Mouse (Mus musculus): Measurements from ENCODE around the gene Pank4.
A peak's percentile ranks its signal among the peaks of the same experiment; 100 is the strongest.

The Pank4 gene

DNA sequence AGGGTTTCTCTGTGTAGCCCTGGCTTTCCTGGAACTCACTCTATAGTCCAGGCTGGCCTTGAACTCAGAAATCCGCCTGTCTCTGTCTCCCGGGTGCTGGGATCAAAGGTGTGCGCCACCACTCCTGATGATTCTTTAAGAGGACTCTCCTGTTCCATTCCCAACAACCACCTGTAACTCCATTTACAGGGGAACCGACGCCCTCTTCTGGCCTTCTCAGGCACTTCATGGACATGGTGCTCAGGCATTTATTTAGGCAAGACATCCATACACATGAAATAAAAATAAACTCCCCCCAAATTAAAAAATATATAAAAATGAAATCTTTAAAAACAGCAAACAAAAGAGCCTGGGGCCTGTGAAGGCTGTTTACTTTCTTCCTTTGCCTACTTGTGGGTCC, 3.2 kb downstream of the Pank4 start:
- DNase-seq (ENCODE audit: low spot score), result no peak

DNA sequence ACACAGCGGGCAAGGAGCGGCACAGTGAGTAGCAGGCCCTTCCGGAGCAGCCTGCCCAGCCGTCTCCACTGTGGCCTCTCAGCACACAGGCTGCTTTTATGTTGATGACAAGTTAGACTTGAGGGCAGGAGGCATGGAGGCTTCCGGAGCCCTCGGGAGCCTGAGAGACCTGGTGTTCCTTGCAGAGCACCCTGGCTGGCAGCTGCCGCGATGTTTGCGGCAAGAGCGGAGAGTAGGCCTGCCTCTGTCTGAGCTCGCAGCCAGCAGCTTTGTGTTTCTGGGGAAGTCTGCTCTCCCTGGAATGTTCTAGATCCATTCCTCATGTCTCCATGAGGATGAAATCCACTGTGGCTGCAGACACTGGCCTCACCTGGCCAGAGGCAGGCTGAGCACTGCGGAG, 8.6 kb downstream of the Pank4 start:
- no peak for DNase-seq (ENCODE audit: low spot score)

DNA sequence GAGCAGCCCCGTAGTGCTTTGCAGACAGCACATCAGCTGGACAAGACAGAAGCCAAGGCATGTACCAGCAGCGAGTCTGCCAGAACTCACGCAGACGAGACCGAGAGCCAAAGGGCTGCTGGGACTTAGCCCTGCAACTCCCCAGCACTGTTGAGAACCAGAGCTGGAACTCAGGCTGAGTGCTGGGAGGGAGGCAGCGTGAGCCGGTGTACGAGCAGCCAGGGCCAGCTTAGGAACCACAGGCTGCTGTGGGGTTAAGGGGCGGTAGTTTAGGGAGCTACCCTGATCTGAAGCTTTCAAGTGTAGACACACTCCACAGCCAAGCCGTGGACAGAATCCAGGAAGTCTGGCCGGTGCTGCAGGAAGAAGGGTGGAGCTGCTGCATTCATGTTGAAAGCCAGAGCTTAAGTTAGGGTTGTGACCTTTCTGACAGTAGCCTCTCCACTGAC, 10.3 kb downstream of the Pank4 start:
- DNase-seq (ENCODE audit: low spot score), result no peak

DNA sequence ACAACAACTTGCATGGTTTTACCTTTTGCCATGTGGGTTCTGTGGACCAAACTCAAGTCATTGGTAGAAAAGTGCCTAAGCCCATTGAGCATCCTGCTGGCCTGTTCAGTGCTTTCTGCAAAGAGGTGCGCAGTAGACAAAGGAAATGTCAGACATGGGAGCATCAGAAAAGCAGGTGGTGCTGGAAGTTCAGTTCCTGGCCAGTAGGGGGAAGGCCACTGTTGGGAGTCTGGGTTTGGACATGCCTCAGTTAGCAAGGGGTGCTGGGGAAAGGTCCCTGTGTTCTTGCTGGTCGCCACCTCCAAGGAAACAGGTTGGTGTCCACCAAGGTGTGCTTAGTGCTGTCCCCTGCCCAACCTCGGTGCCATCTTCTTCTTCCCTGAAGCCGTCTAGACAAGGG, 16.2 kb downstream of the Pank4 start:
- no peak for DNase-seq (ENCODE audit: low spot score)

DNA sequence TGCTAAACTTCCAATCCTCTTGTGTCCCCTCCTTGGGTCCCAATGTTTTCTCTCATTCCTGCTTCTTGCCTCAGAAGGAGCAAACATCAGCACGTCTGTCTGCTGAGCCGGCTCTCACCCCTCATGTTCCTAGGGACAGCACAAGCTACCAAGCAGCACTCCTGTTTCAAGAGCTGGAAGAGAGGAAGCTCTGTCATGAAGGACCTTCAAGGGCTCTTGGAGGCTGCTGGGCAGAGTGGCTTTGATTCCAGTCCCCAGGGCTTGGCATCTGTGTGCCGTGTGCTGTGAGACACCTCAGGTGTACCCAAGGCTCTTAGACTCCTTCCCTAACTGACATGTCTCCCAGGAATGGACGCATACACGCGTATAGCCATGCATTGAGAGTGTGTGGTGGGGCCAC, 17.2 kb downstream of the Pank4 start:
- no peak for DNase-seq (ENCODE audit: low spot score)

DNA sequence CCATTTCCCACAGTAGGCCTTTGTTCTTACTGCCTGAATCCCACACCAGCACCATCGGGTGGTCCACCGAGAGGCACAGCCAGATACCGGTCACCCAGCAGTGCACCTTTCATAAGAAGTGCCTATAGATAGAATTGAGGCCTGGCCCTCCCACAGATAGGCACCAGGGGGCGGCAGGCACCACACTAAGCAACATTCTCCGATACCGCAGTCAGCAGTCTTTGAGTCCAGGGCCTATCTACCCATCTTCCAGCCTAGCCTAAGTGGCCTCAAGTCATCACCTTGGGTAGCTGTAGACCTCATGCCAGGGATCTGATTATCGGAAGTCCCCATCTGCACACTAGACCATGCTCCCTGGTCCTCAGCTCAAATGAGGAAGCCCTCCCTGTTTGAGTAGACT, 17.6 kb downstream of the Pank4 start:
- no peak for DNase-seq (ENCODE audit: low spot score)

DNA sequence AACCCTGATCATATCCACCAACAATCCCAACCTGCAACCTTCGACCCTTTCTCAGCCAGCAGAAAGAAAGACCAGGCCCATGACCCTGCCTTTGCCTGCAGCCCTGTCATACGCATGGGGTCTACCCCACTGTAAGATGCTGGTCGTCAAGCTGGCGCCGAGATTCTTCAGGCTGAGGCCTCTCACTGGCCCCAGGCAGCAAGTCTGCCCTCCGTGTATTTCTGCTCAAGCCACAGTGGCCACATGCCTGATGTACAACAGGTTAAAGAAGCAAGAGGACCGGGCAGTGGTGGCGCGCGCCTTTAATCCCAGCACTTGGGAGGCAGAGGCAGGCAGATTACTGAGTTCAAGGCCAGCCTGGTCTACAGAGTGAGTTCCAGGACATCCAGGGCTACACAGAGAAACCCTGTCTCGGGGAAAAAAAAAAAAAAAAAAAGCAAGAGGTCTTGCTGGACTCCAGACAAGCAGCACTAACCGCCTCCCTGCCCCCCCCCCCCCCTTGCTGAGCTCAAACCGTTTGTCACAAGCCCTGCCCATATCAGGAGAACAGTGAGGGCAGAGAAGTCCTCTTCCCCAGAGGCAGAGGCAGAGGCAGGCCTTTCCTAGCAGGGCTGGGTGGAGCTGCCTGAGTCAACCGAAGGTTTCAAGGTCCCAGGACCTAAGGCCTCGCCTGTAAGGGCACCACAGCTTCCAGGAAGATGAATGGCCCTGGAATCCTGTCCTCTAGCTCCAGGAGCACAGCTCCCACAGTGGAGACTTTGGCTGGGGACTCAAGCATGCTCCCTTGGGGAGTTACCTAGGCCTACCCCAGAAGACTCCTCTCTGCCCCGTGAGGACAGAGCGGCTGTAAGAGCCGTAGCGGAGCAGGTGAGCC, 18.6 kb downstream of the Pank4 start:
- DNase-seq (ENCODE audit: low spot score), result no peak

DNA sequence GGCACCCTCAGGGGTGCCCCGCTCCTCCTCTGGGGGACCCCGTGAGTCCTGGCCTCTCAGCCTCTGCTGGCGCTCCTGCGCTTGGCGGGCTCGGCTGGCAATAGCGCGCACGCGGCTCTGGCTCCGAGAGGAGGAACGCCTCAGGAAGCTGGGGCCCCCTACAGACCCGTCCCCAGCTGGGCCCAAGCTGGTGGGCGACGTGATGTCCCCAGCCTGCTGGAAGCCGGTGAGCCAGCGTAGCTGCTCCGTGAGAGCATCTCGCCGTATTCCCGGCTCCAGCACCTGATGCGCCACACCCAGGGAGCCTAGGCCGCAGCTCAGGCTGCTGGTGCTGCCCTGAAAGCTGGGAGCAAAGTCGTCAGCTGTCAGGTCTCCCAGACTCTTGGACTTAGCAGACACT, 19.8 kb downstream of the Pank4 start:
- DNase-seq (ENCODE audit: low spot score), result no peak

DNA sequence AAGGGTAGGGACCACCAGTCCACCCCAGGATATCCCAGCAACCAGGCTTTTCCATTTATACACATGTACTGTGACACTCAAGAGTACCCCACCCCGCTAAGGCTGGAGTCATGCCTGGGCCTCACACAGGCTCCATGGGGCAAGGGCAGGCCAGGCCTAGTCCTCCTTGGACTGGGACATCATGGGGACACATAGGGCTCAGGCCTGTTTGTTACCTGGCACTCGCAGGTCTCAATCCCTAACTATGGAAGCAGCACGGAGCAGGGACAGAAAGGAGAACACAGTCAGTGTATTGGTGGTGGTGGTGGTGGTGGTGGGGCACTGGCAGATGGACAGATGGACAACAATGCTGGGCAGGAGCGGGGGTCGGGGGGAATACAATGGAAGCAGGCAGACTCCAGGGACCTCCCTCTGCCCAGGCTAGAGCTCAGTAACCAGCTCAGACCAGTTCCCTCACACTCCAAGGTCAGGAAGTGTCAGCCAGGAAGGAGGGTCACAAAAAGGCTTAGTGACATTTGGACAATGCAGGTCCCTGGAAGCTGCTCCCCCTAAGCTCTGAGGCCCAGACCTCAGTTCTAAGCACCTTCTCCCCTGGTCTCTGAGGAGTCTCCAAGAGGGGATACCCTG, 21.3 kb downstream of the Pank4 start:
- no peak for DNase-seq (ENCODE audit: low spot score)

DNA sequence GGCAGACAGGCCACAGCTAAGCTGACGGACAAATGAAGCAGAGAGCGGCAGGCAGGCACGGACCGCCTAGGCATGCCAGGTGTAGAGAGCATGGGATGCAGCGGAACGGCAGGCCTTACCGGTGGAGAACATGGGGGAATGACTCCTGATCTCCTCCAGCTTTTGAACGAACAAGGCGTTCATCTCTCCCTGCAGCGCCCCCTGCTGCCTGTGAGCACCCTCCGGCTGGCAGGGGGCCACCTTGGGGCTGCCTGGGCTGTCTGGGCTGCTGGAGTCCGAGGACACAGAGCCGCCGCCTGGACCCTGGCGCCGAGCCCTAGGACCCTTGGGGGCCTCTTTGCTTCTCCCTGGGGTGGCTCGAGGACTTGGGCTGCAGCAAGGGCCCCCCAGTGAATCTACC, 22.2 kb downstream of the Pank4 start:
- DNase-seq (ENCODE audit: low spot score), result peak; percentile 88

DNA sequence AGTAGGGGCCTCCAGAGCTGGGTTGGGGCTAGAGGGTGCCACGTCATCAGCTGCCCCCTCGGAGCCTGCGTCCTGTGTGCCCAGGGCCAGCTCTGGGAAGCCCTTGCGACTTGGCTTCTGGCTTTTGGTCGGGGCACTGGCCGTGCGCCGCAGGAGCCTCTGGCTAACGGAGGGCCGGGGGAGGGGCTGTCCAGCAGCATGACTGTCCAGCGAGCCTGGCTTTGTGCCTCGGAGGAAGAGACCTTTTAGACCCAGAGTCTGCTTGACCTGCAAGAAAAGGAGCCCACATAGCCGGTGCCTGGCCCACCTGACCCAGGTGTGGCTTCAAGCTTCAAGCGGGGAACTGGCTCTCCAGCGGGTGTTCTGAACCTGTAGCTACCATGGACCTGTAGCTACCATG, 22.8 kb downstream of the Pank4 start:
- no peak for DNase-seq (ENCODE audit: low spot score)

DNA sequence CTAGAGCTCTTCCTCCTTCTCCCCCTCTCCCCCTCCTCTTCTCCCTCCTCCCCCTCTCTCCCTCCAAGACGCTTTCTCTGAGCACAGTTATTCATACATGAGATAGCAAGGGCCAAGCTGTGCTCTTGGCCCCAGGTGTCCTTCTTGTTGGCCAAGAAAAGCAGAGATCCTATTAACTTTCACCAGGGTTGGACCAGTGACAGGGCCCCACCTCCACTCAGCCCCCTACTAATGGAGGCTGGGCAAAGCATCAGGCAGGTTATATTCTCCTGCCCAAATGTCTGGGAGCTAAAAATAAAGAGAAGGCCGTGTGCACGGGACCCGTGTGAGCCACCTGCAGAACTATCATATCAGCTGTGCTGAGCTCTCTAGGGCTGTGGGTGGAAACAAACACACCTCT, 31.0 kb downstream of the Pank4 start:
- DNase-seq (ENCODE audit: low spot score), result no peak

DNA sequence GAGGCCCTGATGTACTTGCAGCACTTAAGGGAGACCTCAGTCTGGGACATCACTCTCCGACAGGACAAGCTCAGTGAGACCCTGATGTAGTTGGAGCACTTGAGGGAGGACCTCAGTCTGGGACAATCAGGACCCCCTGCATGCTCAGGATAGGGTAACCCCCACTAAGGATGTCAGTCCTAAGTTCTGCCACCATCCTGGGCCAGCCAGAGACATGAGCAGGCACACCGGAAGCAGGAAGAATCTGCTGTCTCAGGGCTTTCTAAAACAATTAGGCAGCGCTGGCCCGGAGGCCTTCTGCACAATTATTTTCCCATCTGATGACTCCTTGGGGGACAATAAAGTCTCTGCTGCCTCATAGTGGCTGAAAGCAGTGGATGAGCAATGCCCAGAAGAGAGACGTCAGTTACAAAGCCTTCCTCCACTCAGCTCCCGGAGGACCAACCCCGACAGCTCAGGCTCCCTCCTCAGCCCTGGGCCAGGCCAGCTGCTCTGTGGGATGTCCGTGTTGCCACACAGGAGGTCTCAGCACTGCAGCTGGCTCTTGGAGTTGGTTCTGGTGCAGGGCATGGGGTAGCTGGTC, 32.7 kb downstream of the Pank4 start:
- no peak for DNase-seq (ENCODE audit: low spot score)

DNA sequence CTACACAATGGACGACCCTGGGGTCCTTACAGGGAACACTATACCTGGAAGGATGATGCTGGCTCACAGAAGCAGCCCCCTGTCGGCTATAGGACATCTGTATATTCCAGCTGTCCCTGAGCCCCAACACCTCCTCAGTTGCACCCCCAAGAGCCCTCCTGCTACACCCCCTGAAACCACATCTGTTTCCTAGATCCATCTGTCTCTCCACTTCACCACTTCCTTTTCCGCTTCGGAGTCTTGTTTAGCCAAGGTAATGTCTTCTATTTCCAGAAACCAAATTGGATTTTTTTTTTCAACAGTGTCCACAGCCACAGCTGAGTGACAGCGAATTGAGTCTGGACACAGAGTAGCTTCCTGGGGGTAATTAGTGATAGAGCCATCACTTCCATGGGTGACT, 35.5 kb downstream of the Pank4 start:
- DNase-seq (ENCODE audit: low spot score), result no peak

DNA sequence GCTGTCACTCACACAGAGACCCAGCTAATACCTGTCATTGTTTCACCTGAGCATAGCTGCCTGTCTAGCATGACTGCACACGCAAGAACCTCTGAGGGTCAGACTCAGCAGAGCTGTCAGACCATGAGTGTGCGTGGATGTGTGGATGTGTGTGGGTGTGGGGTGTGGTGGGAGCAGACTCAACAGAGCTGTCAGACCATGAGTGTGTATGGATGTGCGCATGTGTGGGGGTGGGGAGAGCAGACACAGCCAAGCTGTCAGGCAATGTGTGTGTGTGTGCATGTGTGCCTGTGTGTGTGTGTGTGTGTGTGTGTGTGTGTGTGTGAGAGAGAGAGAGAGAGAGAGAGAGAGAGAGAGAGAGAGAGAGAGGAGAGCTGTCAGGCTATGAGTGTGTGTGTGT, 41.4 kb downstream of the Pank4 start:
- no peak for DNase-seq (ENCODE audit: low spot score)

DNA sequence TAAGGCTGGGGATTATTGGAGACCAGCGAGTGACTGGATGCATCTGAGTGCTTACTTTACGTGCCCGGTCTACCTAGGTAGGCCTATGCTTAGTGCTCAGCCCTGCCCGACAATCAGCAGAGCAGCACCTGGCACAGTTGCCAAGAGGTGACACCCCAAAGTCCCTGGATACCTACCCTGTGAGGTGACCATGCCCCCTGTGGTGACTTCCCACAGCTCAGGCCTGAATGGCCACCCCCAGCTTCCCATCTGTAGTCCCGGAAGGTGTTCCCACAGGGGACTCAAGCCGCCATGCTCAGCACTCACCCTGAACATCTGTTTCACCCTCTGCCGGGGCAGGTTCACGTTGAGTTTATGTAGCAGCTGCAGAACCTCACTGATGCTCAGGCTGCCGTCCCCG, 42.4 kb downstream of the Pank4 start:
- no peak for DNase-seq (ENCODE audit: low spot score)

DNA sequence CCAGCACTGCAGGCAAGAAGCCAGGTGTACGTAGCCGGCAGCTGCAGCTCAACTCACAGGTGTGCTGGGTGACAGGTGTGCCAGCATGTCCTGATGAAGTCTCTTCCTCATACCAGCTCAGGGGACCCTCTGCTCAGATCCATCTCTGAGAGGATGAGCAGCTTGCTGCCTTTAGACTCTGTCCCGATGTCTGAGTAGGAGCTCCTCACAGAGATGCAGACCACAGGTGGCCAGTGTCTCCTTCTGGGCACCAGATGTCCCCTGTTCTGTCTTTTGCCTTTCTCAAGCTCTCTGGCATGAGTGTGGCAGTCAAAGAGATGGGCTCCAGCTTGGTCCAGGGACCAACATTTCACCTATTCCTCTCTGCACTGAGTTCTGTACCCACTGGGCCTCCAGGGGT, 43.7 kb downstream of the Pank4 start:
- DNase-seq (ENCODE audit: low spot score), result no peak

DNA sequence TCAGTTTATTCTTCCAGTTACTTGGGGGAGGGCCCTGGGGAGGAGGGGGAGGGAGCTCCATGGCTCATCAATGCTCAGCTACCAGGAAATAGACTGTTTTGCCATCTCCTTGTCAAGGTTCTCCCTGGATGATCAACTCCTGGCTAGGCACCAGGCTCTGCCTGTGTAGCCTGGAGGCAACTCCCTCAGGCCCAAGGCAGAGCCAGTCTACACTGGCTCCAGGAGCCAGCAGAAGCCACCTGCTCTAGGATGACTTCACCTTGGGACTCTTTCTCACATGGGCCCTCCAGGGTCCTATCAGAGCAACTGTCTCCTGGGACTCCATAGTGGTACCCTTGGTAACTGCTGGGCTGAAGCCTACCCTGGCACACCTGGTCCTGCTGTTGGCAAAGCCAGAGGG, 44.2 kb downstream of the Pank4 start:
- DNase-seq (ENCODE audit: low spot score), result no peak

DNA sequence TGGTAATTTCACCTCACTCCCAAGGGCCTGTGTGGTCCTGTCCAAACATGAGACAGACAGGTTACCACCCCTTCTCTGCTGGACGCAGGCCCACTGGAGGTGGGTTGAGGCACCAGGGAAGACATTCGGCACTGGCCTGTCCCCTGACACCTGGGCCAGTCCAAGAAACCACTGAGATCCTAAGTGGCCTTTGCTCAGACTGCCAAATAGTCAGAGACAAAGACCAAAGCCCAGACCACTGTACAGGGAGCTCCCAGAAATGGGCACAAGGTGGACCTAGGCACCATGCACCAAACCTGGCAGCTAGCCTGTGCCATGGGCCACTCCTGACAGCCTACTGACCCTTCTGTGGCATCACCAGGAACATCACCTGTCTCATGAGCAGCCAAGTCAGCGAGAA, 45.3 kb downstream of the Pank4 start:
- DNase-seq (ENCODE audit: low spot score), result no peak

DNA sequence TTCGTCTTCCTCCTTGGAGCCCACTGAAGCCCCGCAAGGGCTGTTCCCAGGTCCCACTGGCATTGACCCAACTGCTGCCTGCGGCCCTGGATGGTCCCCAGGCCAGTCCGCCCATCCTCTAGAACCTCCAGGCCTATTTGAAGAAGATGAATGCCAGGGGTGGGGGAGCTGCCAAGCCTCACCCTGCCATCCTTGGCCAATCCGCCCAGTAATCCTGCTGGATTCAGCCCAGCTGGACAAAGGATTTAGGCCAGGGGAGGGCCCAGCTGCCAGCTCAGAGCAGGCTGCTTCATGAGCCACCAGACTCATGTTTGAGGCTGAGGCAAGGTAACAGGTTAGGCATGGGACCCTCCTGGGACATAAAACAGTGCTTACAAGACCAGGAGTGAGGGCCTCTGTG, 46.9 kb downstream of the Pank4 start:
- DNase-seq (ENCODE audit: low spot score), result peak; percentile 8

DNA sequence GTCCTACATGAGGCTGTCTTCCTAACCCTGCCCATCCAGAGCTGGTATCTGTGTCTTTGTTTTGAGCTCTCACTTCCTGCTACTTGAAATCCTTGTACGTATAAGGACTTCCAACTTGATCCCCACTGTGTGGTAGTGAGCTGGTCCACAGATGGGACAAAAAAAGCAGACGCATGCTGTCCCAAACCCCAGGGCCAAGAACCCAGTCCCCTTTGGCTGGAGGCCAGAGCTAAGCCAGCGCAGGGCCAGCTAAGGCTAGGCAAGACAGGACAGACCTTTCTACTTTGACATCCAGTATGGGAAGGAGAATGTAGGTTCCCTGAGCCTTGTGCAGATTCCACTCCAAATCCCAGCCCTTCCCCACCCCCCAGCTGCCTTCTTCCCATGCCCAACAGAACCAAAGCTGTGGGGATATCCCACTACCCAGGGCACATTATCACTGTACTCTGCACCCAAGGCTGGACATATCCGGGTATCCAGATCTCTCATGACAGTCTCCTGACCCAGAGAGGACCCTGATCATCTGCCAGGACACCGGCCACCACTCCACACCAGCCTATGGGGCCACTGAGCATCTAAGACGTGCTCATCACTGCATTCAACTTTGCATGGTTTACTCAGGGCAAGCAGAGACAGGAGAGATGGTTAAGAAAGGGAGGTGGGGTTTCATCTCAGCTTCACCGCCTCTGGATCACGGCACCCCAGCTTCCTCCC, 47.5 kb downstream of the Pank4 start:
- no peak for DNase-seq (ENCODE audit: low spot score)

DNA sequence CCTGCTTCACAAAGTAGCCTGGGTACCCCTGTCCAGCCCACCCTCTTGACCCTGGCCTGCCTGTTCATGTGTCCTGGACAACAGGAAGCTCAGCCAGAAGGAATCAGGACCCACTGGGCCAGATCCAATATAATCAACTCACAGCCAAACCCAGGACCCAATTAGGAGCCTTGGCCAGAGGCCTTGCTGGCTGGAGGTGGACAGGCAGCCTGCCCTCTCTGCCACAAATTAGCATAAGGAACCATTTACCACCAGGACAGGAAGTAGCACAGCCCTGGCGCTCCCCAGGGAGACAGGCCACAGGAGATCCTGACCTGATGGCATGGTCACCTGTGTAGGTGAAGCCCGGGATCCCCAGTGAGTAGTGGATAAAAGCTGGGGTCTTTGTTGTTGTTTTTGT, 48.2 kb downstream of the Pank4 start:
- DNase-seq (ENCODE audit: low spot score), result no peak

DNA sequence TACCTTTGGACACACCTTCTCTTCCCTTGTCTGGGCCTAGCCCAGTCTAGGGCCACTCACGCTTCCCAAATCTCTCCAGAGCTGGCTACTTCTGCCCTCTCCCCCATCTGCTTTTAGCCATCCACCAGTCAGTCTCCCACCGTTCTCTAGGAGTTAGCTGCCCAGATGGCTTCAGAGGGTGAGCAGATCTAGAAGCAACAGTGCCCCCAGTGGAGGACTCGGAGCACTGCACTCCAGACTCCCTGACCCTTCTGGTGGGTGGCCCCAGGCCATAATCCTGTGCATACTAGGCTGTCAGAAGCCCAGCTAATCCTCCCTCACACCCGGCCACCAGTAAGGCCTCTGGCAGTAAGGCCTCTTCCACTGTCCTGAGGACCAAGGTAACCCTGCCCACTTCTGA, 48.9 kb downstream of the Pank4 start:
- peak; percentile 52 for DNase-seq (ENCODE audit: low spot score)

All from ovary, postnatal 14 days (tissue).